Comparison of ENCODE assay signal across 25 mouse cellular contexts in genomic region chr10:121755822-121756221, GRCm38 (mm10). TPM values are rescaled to one million over a fixed set of nuclear protein-coding genes. Genes with fewer than 3 reads are reported as not detected.
DNase-seq lines count a peak whose midpoint lies in the region; ATAC-seq and TF ChIP-seq lines count a peak whose summit lies in the region.
"Had no signal": no experiment of that assay in that cellular context is flagged by ENCODE, and none has a peak within 500 bp of the region (broad histone marks: within the 10 kb centered on the region; RNA-seq: fewer than 3 reads in every experiment).

No protein-coding gene starts in this region.

- H3K27me3 ChIP-seq in heart, embryonic 12.5 days (replicated peaks) = no peaks in the 10 kb centered on the region
- no peaks in the 10 kb centered on the region for H3K27me3 ChIP-seq in liver, embryonic 16.5 days (ENCODE audit: control insufficient read depth, insufficient read depth, low read depth, low read length)
- H3K27me3 ChIP-seq in liver, embryonic 12.5 days (replicated peaks) = no peaks in the 10 kb centered on the region
- no peaks in the 10 kb centered on the region for H3K27me3 ChIP-seq in stomach, embryonic 15.5 days (replicated peaks)
- H3K27me3 ChIP-seq in stomach, postnatal 0 days (ENCODE audit: control insufficient read depth, insufficient read depth, low read length) = no peaks in the 10 kb centered on the region
- H3K27me3 ChIP-seq: embryonic facial prominence, embryonic 12.5 days; embryonic facial prominence, embryonic 15.5 days; hindbrain, embryonic 13.5 days had no signal

- no peaks in the 10 kb centered on the region for H3K4me1 ChIP-seq in heart, embryonic 12.5 days (replicated peaks)
- no peaks in the 10 kb centered on the region for H3K4me1 ChIP-seq in liver, embryonic 16.5 days (ENCODE audit: control insufficient read depth, low read depth, low read length)
- 0 out of 2 replicates have a peak, but pooled peaks cover 7% of the 10 kb centered on the region for H3K4me1 ChIP-seq in liver, embryonic 12.5 days
- H3K4me1 ChIP-seq in stomach, embryonic 15.5 days = peaks cover 6% of the 10 kb centered on the region
- H3K4me1 ChIP-seq in stomach, postnatal 0 days (replicated peaks; ENCODE audit: control insufficient read depth, insufficient read depth) = no peaks in the 10 kb centered on the region
- H3K4me1 ChIP-seq: embryonic facial prominence, embryonic 12.5 days; embryonic facial prominence, embryonic 15.5 days; hindbrain, embryonic 10.5 days; hindbrain, embryonic 13.5 days had no signal

- no peak for DNase-seq in heart, postnatal 10 days
- DNase-seq in stomach, postnatal 0 days (ENCODE audit: low spot score) = no peak
- no peak for DNase-seq in cerebellum, adult 9-11 months
- DNase-seq in testis, postnatal 10 days (ENCODE audit: low spot score) = no peak
- DNase-seq: adrenal gland, adult 8-10 months; adrenal gland, postnatal 25 days; cerebellum, adult 18-20 months; cerebellum, adult 9-10 months; cerebellum, postnatal 25 days; forebrain, postnatal 0 days; gastrocnemius, adult 2 months; gastrocnemius, postnatal 14 days; heart, adult 11 months; heart, postnatal 36 days had no signal

- no peaks in the 10 kb centered on the region for H3K9me3 ChIP-seq in heart, embryonic 12.5 days (replicated peaks)
- no peaks in the 10 kb centered on the region for H3K9me3 ChIP-seq in liver, embryonic 16.5 days (replicated peaks; ENCODE audit: control insufficient read depth, low read length)
- no peaks in the 10 kb centered on the region for H3K9me3 ChIP-seq in liver, embryonic 12.5 days (replicated peaks)
- no peaks in the 10 kb centered on the region for H3K9me3 ChIP-seq in stomach, embryonic 15.5 days
- H3K9me3 ChIP-seq in stomach, postnatal 0 days (ENCODE audit: control insufficient read depth, low read length) = no peaks in the 10 kb centered on the region
- H3K9me3 ChIP-seq: embryonic facial prominence, embryonic 12.5 days; embryonic facial prominence, embryonic 15.5 days; hindbrain, embryonic 10.5 days; hindbrain, embryonic 13.5 days had no signal

- peaks cover 15% of the 10 kb centered on the region; the same call in 1 of the 2 replicates for H3K36me3 ChIP-seq in heart, embryonic 12.5 days
- no peaks in the 10 kb centered on the region for H3K36me3 ChIP-seq in liver, embryonic 16.5 days (ENCODE audit: control insufficient read depth, insufficient read depth)
- H3K36me3 ChIP-seq in liver, embryonic 12.5 days = peaks cover 19% of the 10 kb centered on the region
- peaks cover 4% of the 10 kb centered on the region; the same call in 1 of the 2 replicates for H3K36me3 ChIP-seq in stomach, embryonic 15.5 days
- no peaks in the 10 kb centered on the region for H3K36me3 ChIP-seq in stomach, postnatal 0 days (ENCODE audit: control insufficient read depth, insufficient read depth, low read length)

- H3K27ac ChIP-seq in heart, embryonic 12.5 days (ENCODE audit: poor library complexity, severe bottlenecking) = peak overlapping the region; percentile 7; the same call in 1 of the 2 replicates
- no peak overlapping the region for H3K27ac ChIP-seq in liver, embryonic 16.5 days (ENCODE audit: low read length)
- no peak overlapping the region for H3K27ac ChIP-seq in liver, embryonic 12.5 days
- H3K27ac ChIP-seq in stomach, embryonic 15.5 days = peak overlapping the region; percentile 44
- no peak overlapping the region for H3K27ac ChIP-seq in stomach, postnatal 0 days (replicated peaks)
- H3K27ac ChIP-seq: embryonic facial prominence, embryonic 12.5 days; embryonic facial prominence, embryonic 15.5 days; gastrocnemius, adult 2 months; hindbrain, embryonic 10.5 days; hindbrain, embryonic 13.5 days had no signal

- no peak; the same call in 1 of the 2 replicates for ATAC-seq in heart, embryonic 12.5 days (ENCODE audit: insufficient number of reproducible peaks, low FRiP score)
- peak; percentile 35; the same call in 1 of the 2 replicates for ATAC-seq in liver, embryonic 16.5 days (ENCODE audit: low read depth)
- no peak for ATAC-seq in liver, embryonic 12.5 days
- no peak for ATAC-seq in stomach, embryonic 15.5 days (ENCODE audit: insufficient read depth, low FRiP score, low read depth)
- no peak for ATAC-seq in stomach, postnatal 0 days (ENCODE audit: low FRiP score, low TSS enrichment)
- ATAC-seq: activated CD4-positive, CD25-positive, alpha-beta regulatory T cell, adult 4 months; forebrain, embryonic 14.5 days; forebrain, postnatal 0 days; hindbrain, embryonic 16.5 days had no signal

- TF ChIP-seq EP300 in stomach, postnatal 0 days (optimal IDR thresholded peaks at IDR 0.05) = no peak

- no peak overlapping the region for H3K4me3 ChIP-seq in heart, embryonic 12.5 days
- H3K4me3 ChIP-seq in liver, embryonic 16.5 days (ENCODE audit: low read depth, low read length) = no peak overlapping the region
- no peak overlapping the region for H3K4me3 ChIP-seq in liver, embryonic 12.5 days
- no peak overlapping the region for H3K4me3 ChIP-seq in stomach, embryonic 15.5 days (replicated peaks)
- no peak overlapping the region for H3K4me3 ChIP-seq in stomach, postnatal 0 days (ENCODE audit: low read depth, low read length)
- H3K4me3 ChIP-seq: embryonic facial prominence, embryonic 12.5 days; embryonic facial prominence, embryonic 15.5 days; gastrocnemius, adult 2 months; hindbrain, embryonic 10.5 days; hindbrain, embryonic 13.5 days had no signal

- H3K4me2 ChIP-seq in heart, embryonic 12.5 days = no peak overlapping the region
- H3K4me2 ChIP-seq in liver, embryonic 16.5 days (ENCODE audit: low read depth, low read length) = no peak overlapping the region
- no peak overlapping the region for H3K4me2 ChIP-seq in liver, embryonic 12.5 days
- H3K4me2 ChIP-seq in stomach, embryonic 15.5 days = no peak overlapping the region
- no peak overlapping the region for H3K4me2 ChIP-seq in stomach, postnatal 0 days (replicated peaks; ENCODE audit: low read depth)
- H3K4me2 ChIP-seq: embryonic facial prominence, embryonic 12.5 days; embryonic facial prominence, embryonic 15.5 days; hindbrain, embryonic 13.5 days had no signal

- intact Hi-C loops in heart, postnatal 10 days (cut with DNase I) = no loop called here

- 51% methylated on average over 1 of the region's 1 CpGs for WGBS in heart, embryonic 12.5 days
- WGBS in liver, embryonic 16.5 days (ENCODE audit: insufficient replicate concordance) = 39% methylated on average over 1 of the region's 1 CpGs
- 41% methylated on average over 1 of the region's 1 CpGs for WGBS in liver, embryonic 12.5 days (ENCODE audit: insufficient replicate concordance)
- WGBS in stomach, embryonic 15.5 days = 10% methylated on average over 1 of the region's 1 CpGs
- 12% methylated on average over 1 of the region's 1 CpGs for WGBS in stomach, postnatal 0 days

- H3K9ac ChIP-seq in heart, embryonic 12.5 days = no peak overlapping the region
- no peak overlapping the region for H3K9ac ChIP-seq in liver, embryonic 16.5 days (ENCODE audit: low read depth, low read length)
- H3K9ac ChIP-seq in liver, embryonic 12.5 days = no peak overlapping the region
- no peak overlapping the region for H3K9ac ChIP-seq in stomach, embryonic 15.5 days
- H3K9ac ChIP-seq in stomach, postnatal 0 days (ENCODE audit: low read length) = no peak overlapping the region
- H3K9ac ChIP-seq: embryonic facial prominence, embryonic 12.5 days; embryonic facial prominence, embryonic 15.5 days; forebrain, postnatal 0 days; hindbrain, embryonic 13.5 days had no signal

- TF ChIP-seq CTCF in stomach, postnatal 0 days (IDR thresholded peaks at IDR 0.05; ENCODE audit: low read depth) = no peak

RNA-seq across cellular contexts. Expression of gene BC048403, which starts 16.1 kb away (rescaled TPM):
- 2.6 and 2.9 TPM in 2 replicates for polyA plus RNA-seq in heart, embryonic 12.5 days (2016; fragmentation: Nextera tagmentation; extraction: Ambion mirVana)
- total RNA-seq in heart, postnatal 10 days (2021) = 1 to 10 TPM; 2.5 to 2.7 TPM
- 1.3 TPM in 2 replicates for polyA plus RNA-seq in liver, embryonic 16.5 days (2015; fragmentation: Nextera tagmentation; extraction: Ambion mirVana)
- 2.8 and 3.1 TPM in 2 replicates for polyA plus RNA-seq in liver, embryonic 12.5 days (2016; fragmentation: Nextera tagmentation; extraction: Ambion mirVana)
- 2.7 and 3.2 TPM in 2 replicates for polyA plus RNA-seq in stomach, embryonic 15.5 days (2015; fragmentation: Nextera tagmentation; extraction: Ambion mirVana)
- 2.4 and 2.7 TPM in 2 replicates for polyA plus RNA-seq in stomach, postnatal 0 days (2015; fragmentation: Nextera tagmentation; extraction: Ambion mirVana)

Comparison
In these comparisons a context has a peak if more than half of its experiments do, and no peak if none do; other contexts are left out.
1. H3K27ac ChIP-seq: peak in heart, embryonic 12.5 days (single experiment) and stomach, embryonic 15.5 days (single experiment); none in liver, embryonic 16.5 days (single experiment), liver, embryonic 12.5 days (single experiment) and stomach, postnatal 0 days (single experiment).